ENCODE assay signal across 17 mouse cellular contexts in genomic region chr12:100696621-100697020, GRCm38 (mm10). TPM values are rescaled to one million over a fixed set of nuclear protein-coding genes. Genes with fewer than 3 reads are reported as not detected.
DNase-seq lines count a peak whose midpoint lies in the region; ATAC-seq and TF ChIP-seq lines count a peak whose summit lies in the region.
"Had no signal": no experiment of that assay in that cellular context is flagged by ENCODE, and none has a peak within 500 bp of the region (broad histone marks: within the 10 kb centered on the region; RNA-seq: fewer than 3 reads in every experiment).

No protein-coding gene starts in this region.

- peak; percentile 42 for DNase-seq in embryonic facial prominence, embryonic 14.5 days (ENCODE audit: low spot score)
- no peak for DNase-seq in embryonic facial prominence, embryonic 10.5 days (ENCODE audit: low spot score)
- peak; percentile 39 for DNase-seq in layer of hippocampus, adult 9-11 months
- no peak for DNase-seq in layer of hippocampus, postnatal 25 days (ENCODE audit: extremely low spot score in 1 of 2, low spot score in 1 of 2)
- DNase-seq in cerebellum, adult 11 months, result peak; percentile 65
- DNase-seq in embryo, embryonic 10.5 days (ENCODE audit: low spot score), result peak; percentile 26
- no peak for DNase-seq in testis, postnatal 10 days (ENCODE audit: low spot score)
- DNase-seq in liver, postnatal 0 days, result no peak
- DNase-seq: adrenal gland, postnatal 25 days; gastrocnemius, postnatal 10 days; kidney, adult 9 months; thymus, postnatal 25 days had no signal

- no peaks in the 10 kb centered on the region for H3K9me3 ChIP-seq in embryonic facial prominence, embryonic 14.5 days (ENCODE audit: control insufficient read depth, low read length)
- H3K9me3 ChIP-seq in embryonic facial prominence, embryonic 10.5 days, result no peaks in the 10 kb centered on the region
- H3K9me3 ChIP-seq in liver, postnatal 0 days (ENCODE audit: low read length), result no peaks in the 10 kb centered on the region
- H3K9me3 ChIP-seq: hindbrain, embryonic 15.5 days; liver, embryonic 15.5 days; neural tube, embryonic 12.5 days had no signal

- TF ChIP-seq EP300 in liver, postnatal 0 days (IDR thresholded peaks at IDR 0.05; ENCODE audit: low read depth), result no peak

- ATAC-seq in embryonic facial prominence, embryonic 14.5 days (ENCODE audit: low read depth), result no peak
- ATAC-seq in liver, postnatal 0 days, result no peak

- no peak overlapping the region for H3K9ac ChIP-seq in embryonic facial prominence, embryonic 14.5 days (ENCODE audit: low read depth, low read length)
- H3K9ac ChIP-seq in liver, postnatal 0 days (replicated peaks), result no peak overlapping the region
- H3K9ac ChIP-seq: hindbrain, embryonic 15.5 days; liver, embryonic 15.5 days; neural tube, embryonic 12.5 days had no signal

- H3K27ac ChIP-seq in embryonic facial prominence, embryonic 14.5 days (replicated peaks; ENCODE audit: low read depth, low read length), result no peak overlapping the region
- H3K27ac ChIP-seq in embryonic facial prominence, embryonic 10.5 days (replicated peaks), result no peak overlapping the region
- no peak overlapping the region for H3K27ac ChIP-seq in liver, postnatal 0 days (ENCODE audit: low read depth)
- H3K27ac ChIP-seq: hindbrain, embryonic 15.5 days; layer of hippocampus, adult 2 months; liver, embryonic 15.5 days; neural tube, embryonic 12.5 days had no signal

- H3K27me3 ChIP-seq in embryonic facial prominence, embryonic 14.5 days (replicated peaks; ENCODE audit: control insufficient read depth, insufficient read depth, low read length), result no peaks in the 10 kb centered on the region
- no peaks in the 10 kb centered on the region for H3K27me3 ChIP-seq in embryonic facial prominence, embryonic 10.5 days (replicated peaks; ENCODE audit: low read depth, poor library complexity, severe bottlenecking)
- H3K27me3 ChIP-seq in liver, postnatal 0 days (ENCODE audit: insufficient read depth, low read length), result no peaks in the 10 kb centered on the region
- H3K27me3 ChIP-seq: hindbrain, embryonic 15.5 days; liver, embryonic 15.5 days; neural tube, embryonic 12.5 days had no signal

- TF ChIP-seq CTCF in liver, postnatal 0 days (IDR thresholded peaks at IDR 0.05; ENCODE audit: low read depth), result no peak

- no peaks in the 10 kb centered on the region for H3K4me1 ChIP-seq in embryonic facial prominence, embryonic 14.5 days (ENCODE audit: control insufficient read depth, insufficient read depth, low read length)
- peaks cover 10% of the 10 kb centered on the region for H3K4me1 ChIP-seq in embryonic facial prominence, embryonic 10.5 days
- H3K4me1 ChIP-seq in liver, postnatal 0 days (ENCODE audit: insufficient read depth), result no peaks in the 10 kb centered on the region
- H3K4me1 ChIP-seq: liver, embryonic 15.5 days; neural tube, embryonic 12.5 days had no signal

- H3K4me3 ChIP-seq in embryonic facial prominence, embryonic 14.5 days (ENCODE audit: low read depth, low read length), result no peak overlapping the region
- no peak overlapping the region for H3K4me3 ChIP-seq in embryonic facial prominence, embryonic 10.5 days
- H3K4me3 ChIP-seq in liver, postnatal 0 days (ENCODE audit: low read depth, low read length), result no peak overlapping the region
- H3K4me3 ChIP-seq: hindbrain, embryonic 15.5 days; layer of hippocampus, adult 2 months; liver, embryonic 15.5 days; neural tube, embryonic 12.5 days had no signal

- H3K36me3 ChIP-seq in embryonic facial prominence, embryonic 14.5 days (ENCODE audit: control insufficient read depth, insufficient read depth, low read length), result no peaks in the 10 kb centered on the region
- no peaks in the 10 kb centered on the region for H3K36me3 ChIP-seq in embryonic facial prominence, embryonic 10.5 days (replicated peaks)
- H3K36me3 ChIP-seq in liver, postnatal 0 days (replicated peaks; ENCODE audit: insufficient read depth, low read length), result no peaks in the 10 kb centered on the region
- H3K36me3 ChIP-seq: hindbrain, embryonic 15.5 days; liver, embryonic 15.5 days; neural tube, embryonic 12.5 days had no signal

- 41% methylated on average over 4 of the region's 4 CpGs for WGBS in embryonic facial prominence, embryonic 14.5 days
- WGBS in embryonic facial prominence, embryonic 10.5 days, result 58% methylated on average over 4 of the region's 4 CpGs
- WGBS in liver, postnatal 0 days (ENCODE audit: insufficient replicate concordance), result 65% methylated on average over 4 of the region's 4 CpGs

- no peak overlapping the region for H3K4me2 ChIP-seq in embryonic facial prominence, embryonic 14.5 days (ENCODE audit: low read depth, low read length)
- no peak overlapping the region for H3K4me2 ChIP-seq in liver, postnatal 0 days (ENCODE audit: low read depth, low read length)
- H3K4me2 ChIP-seq: heart, embryonic 11.5 days; hindbrain, embryonic 15.5 days; liver, embryonic 15.5 days; neural tube, embryonic 12.5 days had no signal

RNA-seq across cellular contexts. Expression of gene Rps6ka5, which starts 30.2 kb away (rescaled TPM):
- polyA plus RNA-seq in embryonic facial prominence, embryonic 14.5 days (2014; fragmentation: Nextera tagmentation; extraction: Ambion mirVana), result 4.8 and 5.2 TPM in 2 replicates
- polyA plus RNA-seq in embryonic facial prominence, embryonic 10.5 days (2016; fragmentation: Nextera tagmentation; extraction: Ambion mirVana), result 3.6 and 3.7 TPM in 2 replicates
- 10 to 100 TPM; 20.9 to 22.4 TPM for total RNA-seq in layer of hippocampus, postnatal 25 days (2021)
- polyA plus RNA-seq in liver, postnatal 0 days (2015; fragmentation: Nextera tagmentation; extraction: Ambion mirVana), result 1.3 and 1.6 TPM in 2 replicates

Comparison
In these comparisons a context has a peak if more than half of its experiments do, and no peak if none do; other contexts are left out.
1. DNase-seq: peak in embryonic facial prominence, embryonic 14.5 days (single experiment), layer of hippocampus, adult 9-11 months (single experiment), cerebellum, adult 11 months (single experiment) and embryo, embryonic 10.5 days (single experiment); none in embryonic facial prominence, embryonic 10.5 days (single experiment), layer of hippocampus, postnatal 25 days (0 of 2), testis, postnatal 10 days (single experiment) and liver, postnatal 0 days (single experiment).